Mouse (Mus musculus): Measurements from ENCODE around the gene H2afy2. TPM values are rescaled to one million over a fixed set of nuclear protein-coding genes. Genes with fewer than 3 reads are reported as not detected.

The H2afy2 gene
- polyA plus RNA-seq, 1 experiment from 2014 or later: 76.8 TPM

GRCm38 (mm10) chr10:61717406-61718296 lies 66.3 kb downstream of the H2afy2 start:
- H3K4me2 ChIP-seq (ENCODE audit: low read depth, low read length): no peak overlapping the region
- H3K4me1 ChIP-seq (ENCODE audit: control insufficient read depth, insufficient read depth, low read length): peaks cover 12% of the 10 kb centered on the region
- H3K27ac ChIP-seq (ENCODE audit: low read length): no peak overlapping the region
- no peaks in the 10 kb centered on the region for H3K9me3 ChIP-seq (ENCODE audit: control insufficient read depth, low read length)
- WGBS: 91% methylated on average over 12 of the region's 12 CpGs
- H3K27me3 ChIP-seq (replicated peaks; ENCODE audit: control insufficient read depth, insufficient read depth, low read length): no peaks in the 10 kb centered on the region
- no peaks in the 10 kb centered on the region for H3K36me3 ChIP-seq (ENCODE audit: control insufficient read depth, insufficient read depth, low read length)
- no peak overlapping the region for H3K9ac ChIP-seq (ENCODE audit: low read depth, low read length)
- ATAC-seq: no peak
- H3K4me3 ChIP-seq (ENCODE audit: low read length): no peak overlapping the region

- WGBS: 75% methylated on average over 7 of the region's 7 CpGs
- Histone ChIP-seq H3K27me3 (replicated peaks; ENCODE audit: control insufficient read depth, insufficient read depth, low read length) (no peaks in the 10 kb centered on the region), H3K9me3 (ENCODE audit: control insufficient read depth, low read length) (no peaks in the 10 kb centered on the region), H3K4me3 (ENCODE audit: low read length) (peak overlapping the region; percentile 71), H3K27ac (ENCODE audit: low read length) (no peak overlapping the region), H3K4me1 (ENCODE audit: control insufficient read depth, insufficient read depth, low read length) (peaks cover 12% of the 10 kb centered on the region), H3K9ac (ENCODE audit: low read depth, low read length) (peak overlapping the region; percentile 71), H3K4me2 (ENCODE audit: low read depth, low read length) (peak overlapping the region; percentile 91), H3K36me3 (ENCODE audit: control insufficient read depth, insufficient read depth, low read length) (no peaks in the 10 kb centered on the region)
- peak; percentile 10; the same call in 1 of the 2 replicates for ATAC-seq
Observed at GRCm38 (mm10) chr10:61715996-61716864, 67.7 kb downstream of the H2afy2 start.

GRCm38 (mm10) chr10:61715462-61715837 lies 68.5 kb downstream of the H2afy2 start:
- ATAC-seq: peak; percentile 64
- H3K4me2 ChIP-seq (ENCODE audit: low read depth, low read length): peak overlapping the region; percentile 91
- no peak overlapping the region; the same call in 1 of the 2 replicates for H3K27ac ChIP-seq (ENCODE audit: low read length)
- no peaks in the 10 kb centered on the region for H3K36me3 ChIP-seq (ENCODE audit: control insufficient read depth, insufficient read depth, low read length)
- H3K4me1 ChIP-seq (ENCODE audit: control insufficient read depth, insufficient read depth, low read length): peaks cover 12% of the 10 kb centered on the region
- peak overlapping the region; percentile 71 for H3K4me3 ChIP-seq (ENCODE audit: low read length)
- H3K9ac ChIP-seq (ENCODE audit: low read depth, low read length): peak overlapping the region; percentile 71
- 2% methylated on average over 11 of the region's 11 CpGs for WGBS
- no peaks in the 10 kb centered on the region for H3K27me3 ChIP-seq (replicated peaks; ENCODE audit: control insufficient read depth, insufficient read depth, low read length)
- no peaks in the 10 kb centered on the region for H3K9me3 ChIP-seq (ENCODE audit: control insufficient read depth, low read length)

GRCm38 (mm10) chr10:61714771-61715461 lies 69.0 kb downstream of the H2afy2 start, which contains the start of gene Aifm2:
Aifm2 (plus strand) TSS chr10:61715263.
- Histone ChIP-seq H3K4me1 (ENCODE audit: control insufficient read depth, insufficient read depth, low read length) (peaks cover 12% of the 10 kb centered on the region), H3K36me3 (ENCODE audit: control insufficient read depth, insufficient read depth, low read length) (no peaks in the 10 kb centered on the region), H3K4me3 (ENCODE audit: low read length) (peak within 1 kb of the TSS; percentile 71), H3K9me3 (ENCODE audit: control insufficient read depth, low read length) (no peaks in the 10 kb centered on the region), H3K27me3 (replicated peaks; ENCODE audit: control insufficient read depth, insufficient read depth, low read length) (no peaks in the 10 kb centered on the region), H3K4me2 (ENCODE audit: low read depth, low read length) (peak within 1 kb of the TSS; percentile 91), H3K27ac (ENCODE audit: low read length) (peak within 1 kb of the TSS; percentile 73), H3K9ac (ENCODE audit: low read depth, low read length) (peak within 1 kb of the TSS; percentile 71)
- 11% methylated on average over 33 of the region's 36 CpGs for WGBS
- peak; percentile 97 for ATAC-seq

- Histone ChIP-seq H3K4me1 (ENCODE audit: control insufficient read depth, insufficient read depth, low read length) (peaks cover 12% of the 10 kb centered on the region), H3K27ac (ENCODE audit: low read length) (no peak overlapping the region), H3K9me3 (ENCODE audit: control insufficient read depth, low read length) (no peaks in the 10 kb centered on the region), H3K27me3 (replicated peaks; ENCODE audit: control insufficient read depth, insufficient read depth, low read length) (no peaks in the 10 kb centered on the region), H3K36me3 (ENCODE audit: control insufficient read depth, insufficient read depth, low read length) (no peaks in the 10 kb centered on the region), H3K4me2 (ENCODE audit: low read depth, low read length) (no peak overlapping the region), H3K4me3 (ENCODE audit: low read length) (no peak overlapping the region), H3K9ac (ENCODE audit: low read depth, low read length) (no peak overlapping the region)
- 89% methylated on average over 4 of the region's 4 CpGs for WGBS
- no peak for ATAC-seq
Observed at GRCm38 (mm10) chr10:61714146-61714545, 69.8 kb downstream of the H2afy2 start.

- Histone ChIP-seq H3K9ac (ENCODE audit: low read depth, low read length) (no peak overlapping the region), H3K4me2 (ENCODE audit: low read depth, low read length) (no peak overlapping the region), H3K27me3 (replicated peaks; ENCODE audit: control insufficient read depth, insufficient read depth, low read length) (no peaks in the 10 kb centered on the region), H3K9me3 (ENCODE audit: control insufficient read depth, low read length) (no peaks in the 10 kb centered on the region), H3K4me1 (ENCODE audit: control insufficient read depth, insufficient read depth, low read length) (peaks cover 12% of the 10 kb centered on the region), H3K4me3 (ENCODE audit: low read length) (no peak overlapping the region), H3K27ac (ENCODE audit: low read length) (no peak overlapping the region), H3K36me3 (ENCODE audit: control insufficient read depth, insufficient read depth, low read length) (no peaks in the 10 kb centered on the region)
- WGBS: 74% methylated on average over 3 of the region's 3 CpGs
- no peak for ATAC-seq
Observed at GRCm38 (mm10) chr10:61713601-61714000, 70.3 kb downstream of the H2afy2 start.

- H3K9ac ChIP-seq (ENCODE audit: low read depth, low read length): no peak overlapping the region
- 74% methylated on average over 6 of the region's 6 CpGs for WGBS
- no peaks in the 10 kb centered on the region for H3K4me1 ChIP-seq (ENCODE audit: control insufficient read depth, insufficient read depth, low read length)
- peaks cover 4% of the 10 kb centered on the region; the same call in 1 of the 2 replicates for H3K36me3 ChIP-seq (ENCODE audit: control insufficient read depth, insufficient read depth, low read length)
- H3K27ac ChIP-seq (ENCODE audit: low read length): 0 out of 2 replicates have a peak overlapping the region, but pooled peaks have one; percentile 35
- ATAC-seq: peak; percentile 85
- no peak overlapping the region for H3K4me3 ChIP-seq (ENCODE audit: low read length)
- H3K27me3 ChIP-seq (replicated peaks; ENCODE audit: control insufficient read depth, insufficient read depth, low read length): no peaks in the 10 kb centered on the region
- no peak overlapping the region for H3K4me2 ChIP-seq (ENCODE audit: low read depth, low read length)
- H3K9me3 ChIP-seq (ENCODE audit: control insufficient read depth, low read length): no peaks in the 10 kb centered on the region
Observed at GRCm38 (mm10) chr10:61706412-61707375, 77.3 kb downstream of the H2afy2 start.

GRCm38 (mm10) chr10:61704663-61705062 lies 79.3 kb downstream of the H2afy2 start:
- Histone ChIP-seq H3K9ac (ENCODE audit: low read depth, low read length) (no peak overlapping the region), H3K36me3 (ENCODE audit: control insufficient read depth, insufficient read depth, low read length) (peaks cover 4% of the 10 kb centered on the region; the same call in 1 of the 2 replicates), H3K4me1 (ENCODE audit: control insufficient read depth, insufficient read depth, low read length) (no peaks in the 10 kb centered on the region), H3K27me3 (replicated peaks; ENCODE audit: control insufficient read depth, insufficient read depth, low read length) (no peaks in the 10 kb centered on the region), H3K4me3 (ENCODE audit: low read length) (no peak overlapping the region), H3K27ac (ENCODE audit: low read length) (no peak overlapping the region), H3K4me2 (ENCODE audit: low read depth, low read length) (no peak overlapping the region), H3K9me3 (ENCODE audit: control insufficient read depth, low read length) (no peaks in the 10 kb centered on the region)
- WGBS: 80% methylated on average over 4 of the region's 4 CpGs
- ATAC-seq: no peak
